Mouse (Mus musculus) liver, embryonic 12.5 days (tissue): ENCODE measurements around the gene Clmp. TPM values are rescaled to one million over a fixed set of nuclear protein-coding genes. Genes with fewer than 3 reads are reported as not detected.

Source experiments
- ATAC-seq: fragments of 200-750 bp; cut with Nextera tagmentation; 2 replicates; pipeline ENCODE4 v1.8.0; 2017; ENCODE audit warnings: moderate number of reproducible peaks, mild to moderate bottlenecking, moderate library complexity
- H3K27ac ChIP-seq: fragments of 300-500 bp; sonication (generic); 2 replicates; pipeline ENCODE4 v1.5.1; 2016; ENCODE audit warnings: mild to moderate bottlenecking
- H3K27me3 ChIP-seq: fragments of 300-500 bp; sonication (generic); replicated peaks from 2 replicates; pipeline ENCODE4 v1.6.1; 2016; ENCODE audit warnings: mild to moderate bottlenecking, moderate library complexity
- H3K36me3 ChIP-seq: fragments of 300-500 bp; sonication (generic); 2 replicates; pipeline ENCODE4 v1.6.1; 2016; ENCODE audit warnings: mild to moderate bottlenecking, moderate library complexity
- H3K4me1 ChIP-seq: fragments of 300-500 bp; sonication (generic); 2 replicates; pipeline ENCODE4 v1.6.1; 2016
- H3K4me2 ChIP-seq: fragments of 300-500 bp; sonication (generic); 2 replicates; pipeline ENCODE4 v1.6.1; 2016; ENCODE audit warnings: mild to moderate bottlenecking, moderate library complexity
- H3K4me3 ChIP-seq: fragments of 300-500 bp; sonication (generic); 2 replicates; pipeline ENCODE4 v1.5.1; 2016; ENCODE audit warnings: mild to moderate bottlenecking, moderate library complexity
- H3K9ac ChIP-seq: fragments of 300-500 bp; sonication (generic); 2 replicates; pipeline ENCODE4 v1.6.1; 2016; ENCODE audit warnings: mild to moderate bottlenecking, moderate library complexity
- H3K9me3 ChIP-seq: fragments of 300-500 bp; sonication (generic); replicated peaks from 2 replicates; pipeline ENCODE4 v1.6.1; 2016; ENCODE audit warnings: mild to moderate bottlenecking, moderate library complexity
- WGBS: fragments of 180-500 bp; shearing (Covaris S2); methylation state at CpG from one replicate; pipeline ENCODE4 v1.1.7; 2016; ENCODE audit not compliant: insufficient replicate concordance; 5-methylcytosine and 5-hydroxymethylcytosine counted together
- polyA plus RNA-seq: library from polyadenylated mRNA; unstranded; fragments of >200 nt; fragmentation: Nextera tagmentation; extraction: Ambion mirVana; gene quantifications from 2 replicates; pipeline ENCODE4 v1.2.1, GENCODE M21; 2016

Gene Clmp
- polyA plus RNA-seq, 1 experiment from 2014 or later, result 4.1 TPM

DNA sequence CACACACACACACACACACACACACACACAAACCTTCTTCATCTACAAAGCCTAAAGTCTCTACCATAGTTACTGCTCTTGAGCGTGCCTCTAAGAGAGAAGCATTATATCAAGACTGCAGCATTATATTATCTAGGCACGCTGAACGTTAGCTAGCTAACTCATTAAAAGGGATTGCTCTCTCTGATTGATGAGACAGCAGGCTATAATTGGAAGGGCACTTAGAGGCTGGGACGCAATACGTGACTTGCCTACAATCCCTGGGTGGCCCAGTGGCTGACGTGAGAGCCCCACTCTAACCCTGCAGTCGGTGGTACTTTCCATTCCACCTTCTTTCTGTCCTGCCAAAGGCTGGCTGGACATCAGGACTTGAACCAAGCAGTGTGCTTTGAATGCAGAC is 35.1 kb downstream of the Clmp start:
- Histone ChIP-seq H3K27me3 (0 out of 2 replicates have a peak, but pooled peaks cover 3% of the 10 kb centered on the region), H3K36me3 (no peaks in the 10 kb centered on the region), H3K27ac (no peak overlapping the region), H3K4me1 (no peaks in the 10 kb centered on the region), H3K4me2 (no peak overlapping the region), H3K9ac (no peak overlapping the region), H3K4me3 (no peak overlapping the region), H3K9me3 (no peaks in the 10 kb centered on the region)
- no peak for ATAC-seq
- WGBS, result 73% methylated on average over 7 of the region's 7 CpGs

DNA sequence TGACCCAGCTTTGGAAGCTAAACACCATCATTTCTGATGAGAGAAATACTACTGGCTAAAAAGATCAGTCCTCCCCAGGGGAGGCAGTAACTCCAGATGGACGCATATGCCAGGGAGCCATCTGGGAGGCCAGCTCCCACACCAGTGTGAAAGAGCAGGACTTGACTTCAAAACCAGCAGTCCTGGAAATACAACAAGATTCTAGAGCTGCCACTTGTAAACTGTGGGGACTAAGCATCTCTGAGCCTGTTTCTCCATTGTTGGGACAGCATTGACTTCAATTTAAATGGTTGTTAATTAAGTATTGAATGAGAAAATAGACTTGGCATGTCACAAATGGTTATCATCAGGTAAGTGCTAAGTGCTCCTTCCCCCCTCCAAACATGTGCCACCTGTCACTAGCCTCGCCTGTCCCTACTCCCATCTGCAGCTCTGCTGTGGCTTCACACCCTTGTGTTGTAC is 37.6 kb downstream of the Clmp start:
- Histone ChIP-seq H3K27me3 (0 out of 2 replicates have a peak, but pooled peaks cover 3% of the 10 kb centered on the region), H3K36me3 (no peaks in the 10 kb centered on the region), H3K9me3 (no peaks in the 10 kb centered on the region), H3K4me3 (no peak overlapping the region), H3K9ac (no peak overlapping the region), H3K4me2 (no peak overlapping the region), H3K27ac (no peak overlapping the region), H3K4me1 (no peaks in the 10 kb centered on the region)
- no peak for ATAC-seq
- 50% methylated on average over 2 of the region's 2 CpGs for WGBS

DNA sequence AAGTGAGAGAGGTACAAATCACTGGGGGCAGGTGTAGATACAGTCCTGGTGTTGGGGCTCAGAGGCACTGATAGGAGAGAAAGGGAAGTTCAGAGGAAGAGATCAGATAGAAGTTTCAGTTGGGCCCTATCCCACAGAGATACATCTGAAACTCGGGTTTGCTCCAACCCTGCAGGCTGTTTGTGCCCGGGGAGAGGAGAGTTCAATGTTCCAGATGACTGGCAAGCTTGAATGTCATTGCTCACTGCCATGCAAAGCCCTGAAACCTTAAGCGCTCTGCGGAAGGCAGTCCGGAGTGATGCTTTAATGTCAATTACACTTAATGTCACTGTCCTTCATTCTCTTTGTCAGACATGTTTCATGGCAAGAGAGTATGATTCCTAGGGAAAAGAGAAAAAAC is 39.2 kb downstream of the Clmp start:
- no peak overlapping the region for H3K4me2 ChIP-seq
- no peak for ATAC-seq
- no peak overlapping the region for H3K9ac ChIP-seq
- H3K27ac ChIP-seq, result no peak overlapping the region
- no peaks in the 10 kb centered on the region for H3K27me3 ChIP-seq
- WGBS, result 62% methylated on average over 5 of the region's 5 CpGs
- H3K9me3 ChIP-seq, result no peaks in the 10 kb centered on the region
- no peaks in the 10 kb centered on the region for H3K4me1 ChIP-seq
- H3K36me3 ChIP-seq, result no peaks in the 10 kb centered on the region
- no peak overlapping the region for H3K4me3 ChIP-seq

DNA sequence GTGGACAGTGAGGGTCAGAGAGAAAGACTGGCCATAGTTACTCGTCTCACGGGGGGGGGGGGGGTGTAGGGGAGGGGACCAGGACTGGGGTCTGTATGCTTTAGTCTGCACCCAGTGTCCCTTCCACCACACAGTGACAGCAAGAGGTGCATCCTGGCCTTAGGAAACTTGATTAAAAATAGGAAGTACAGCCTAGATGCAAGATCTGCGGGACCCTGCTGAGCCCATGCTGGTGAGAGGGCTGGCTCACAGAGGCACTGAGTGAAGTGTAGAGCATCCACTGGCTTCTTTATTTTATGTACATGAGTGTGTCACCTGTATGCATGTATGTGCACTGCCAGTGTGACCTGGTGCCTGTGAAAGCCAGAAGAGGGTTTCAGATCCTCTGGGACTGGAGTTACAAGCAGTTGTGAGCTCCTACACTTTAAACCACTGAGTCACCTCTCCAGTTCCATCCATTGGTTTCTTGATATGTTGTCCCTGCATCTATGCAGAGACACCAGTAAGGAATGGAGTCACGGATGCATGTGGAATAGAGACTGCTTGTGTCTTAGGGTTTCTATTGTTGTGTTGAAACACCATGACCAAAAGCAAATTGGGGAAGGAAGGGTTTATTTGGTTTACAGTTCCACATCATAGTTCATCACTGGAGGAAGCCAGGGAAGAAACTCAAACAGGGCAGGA is 41.5 kb downstream of the Clmp start:
- no peaks in the 10 kb centered on the region for H3K9me3 ChIP-seq
- no peak overlapping the region for H3K9ac ChIP-seq
- no peak overlapping the region for H3K27ac ChIP-seq
- no peaks in the 10 kb centered on the region for H3K4me1 ChIP-seq
- no peak overlapping the region for H3K4me2 ChIP-seq
- H3K27me3 ChIP-seq, result peaks cover 14% of the 10 kb centered on the region; the same call in 1 of the 2 replicates
- WGBS, result 75% methylated on average over 3 of the region's 4 CpGs
- ATAC-seq, result no peak
- no peak overlapping the region for H3K4me3 ChIP-seq
- H3K36me3 ChIP-seq, result no peaks in the 10 kb centered on the region

DNA sequence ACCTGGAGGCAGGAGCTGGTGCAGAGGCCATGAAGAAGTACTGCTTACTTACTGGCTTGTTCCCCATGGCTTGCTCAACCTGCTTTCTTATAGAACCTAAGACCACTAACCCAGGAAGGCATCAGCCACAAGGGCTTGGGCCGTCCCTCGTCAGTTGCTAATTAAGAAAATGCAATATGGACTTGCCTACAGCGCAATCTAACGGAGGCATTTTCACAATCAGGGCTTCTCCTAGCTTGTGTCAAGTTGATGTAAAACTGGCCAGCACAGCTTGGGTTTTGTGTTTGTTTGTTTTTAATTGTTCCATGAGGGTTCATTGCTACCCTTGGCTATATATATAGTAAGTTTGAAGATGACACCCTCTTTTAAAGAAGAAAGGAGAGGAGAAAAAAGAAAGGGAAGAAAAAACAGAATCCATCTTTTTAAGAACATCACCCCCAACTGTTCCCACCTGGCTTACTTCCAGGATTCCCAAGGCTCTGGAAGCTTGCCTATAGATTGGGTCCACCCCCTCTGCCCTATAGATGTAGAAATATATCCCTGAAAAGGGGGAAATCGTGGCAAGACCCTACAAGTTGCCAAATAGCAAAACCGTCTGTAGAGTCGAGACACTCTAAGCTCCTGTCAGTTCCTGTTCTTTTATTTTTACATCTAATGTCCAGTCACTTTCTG is 42.2 kb downstream of the Clmp start:
- no peaks in the 10 kb centered on the region for H3K4me1 ChIP-seq
- ATAC-seq, result no peak
- H3K36me3 ChIP-seq, result no peaks in the 10 kb centered on the region
- H3K4me3 ChIP-seq, result no peak overlapping the region
- H3K9ac ChIP-seq, result no peak overlapping the region
- peaks cover 14% of the 10 kb centered on the region; the same call in 1 of the 2 replicates for H3K27me3 ChIP-seq
- H3K27ac ChIP-seq, result no peak overlapping the region
- no peak overlapping the region for H3K4me2 ChIP-seq
- 58% methylated on average over 7 of the region's 7 CpGs for WGBS
- H3K9me3 ChIP-seq, result no peaks in the 10 kb centered on the region

DNA sequence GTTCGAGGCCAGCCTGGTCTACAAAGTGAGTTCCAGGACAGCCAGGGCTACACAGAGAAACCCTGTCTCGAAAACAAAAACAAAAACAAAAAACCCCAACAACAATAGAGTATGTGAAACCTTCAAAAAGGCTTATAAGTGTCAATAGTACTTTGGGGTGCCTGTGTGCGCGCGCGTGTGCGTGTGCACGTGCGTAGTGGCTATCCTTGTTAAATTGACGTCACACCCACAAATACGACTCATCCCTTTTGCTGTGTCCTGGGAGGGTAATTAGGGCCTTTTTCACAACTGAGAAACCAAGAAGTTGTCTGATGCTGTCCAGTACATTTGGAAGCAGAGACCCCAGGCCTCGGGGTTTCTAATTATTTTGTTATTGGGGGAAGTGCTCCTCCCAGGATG is 44.5 kb downstream of the Clmp start:
- Histone ChIP-seq H3K27ac (peak overlapping the region; percentile 27; the same call in 1 of the 2 replicates), H3K4me1 (no peaks in the 10 kb centered on the region)
- no peak for ATAC-seq

DNA sequence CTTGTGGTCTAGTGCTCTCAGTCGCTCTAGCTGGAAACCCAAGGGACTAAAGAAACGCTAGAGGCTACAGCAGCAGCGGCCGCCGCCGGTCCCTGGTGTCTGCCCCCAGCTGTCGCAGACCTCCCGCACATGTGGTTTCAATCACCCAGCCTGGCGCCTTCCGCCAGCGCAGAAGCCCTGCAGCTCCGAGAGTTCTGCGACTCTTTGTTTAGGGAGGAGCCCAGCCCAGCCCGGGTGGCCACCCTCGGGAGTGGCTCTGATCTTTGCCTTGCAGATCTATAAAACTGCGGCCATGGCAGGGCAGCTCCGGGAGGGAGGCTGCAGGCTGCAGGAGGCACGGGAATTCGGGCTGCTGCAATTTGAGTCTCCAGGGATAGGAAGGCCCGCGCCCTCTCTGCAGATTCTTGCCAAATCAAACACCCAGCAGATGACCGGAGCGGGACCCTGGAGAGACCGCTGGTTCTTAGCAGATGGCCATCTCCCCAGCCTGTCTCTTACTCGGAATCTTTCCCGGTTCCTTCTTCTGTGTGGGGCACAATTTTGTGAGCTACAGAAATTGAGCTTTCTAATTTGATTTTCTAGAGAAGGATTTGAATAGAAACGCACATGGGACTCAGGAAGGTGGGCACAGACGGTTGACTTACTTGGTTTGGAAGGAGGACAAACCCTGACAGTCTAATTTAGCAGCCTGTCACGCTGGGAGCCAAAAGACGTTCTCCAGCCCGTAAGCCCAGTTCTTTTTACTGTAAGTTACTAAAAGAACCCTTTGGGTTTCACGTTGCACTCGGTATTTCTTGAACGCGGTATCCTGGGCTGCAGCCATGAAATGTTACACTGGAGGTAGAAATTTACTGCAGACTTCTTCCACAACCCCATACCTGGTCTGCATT is 45.2 kb downstream of the Clmp start:
- Histone ChIP-seq H3K27me3 (peaks cover 14% of the 10 kb centered on the region; the same call in 1 of the 2 replicates), H3K36me3 (no peaks in the 10 kb centered on the region), H3K27ac (peak overlapping the region; percentile 27), H3K4me3 (peak overlapping the region; percentile 28), H3K9ac (no peak overlapping the region), H3K4me2 (peak overlapping the region; percentile 53), H3K9me3 (no peaks in the 10 kb centered on the region), H3K4me1 (no peaks in the 10 kb centered on the region)
- peak; percentile 44; the same call in 1 of the 2 replicates for ATAC-seq
- under 1% methylated on average over 35 of the region's 35 CpGs for WGBS

More for the DNA sequence above, 44.5 kb downstream of the Clmp start:
- Histone ChIP-seq H3K27me3 (peaks cover 14% of the 10 kb centered on the region; the same call in 1 of the 2 replicates), H3K4me3 (peak overlapping the region; percentile 28; the same call in 1 of the 2 replicates), H3K9me3 (no peaks in the 10 kb centered on the region), H3K4me2 (peak overlapping the region; percentile 53), H3K9ac (no peak overlapping the region), H3K36me3 (no peaks in the 10 kb centered on the region)
- WGBS, result 67% methylated on average over 12 of the region's 12 CpGs

DNA sequence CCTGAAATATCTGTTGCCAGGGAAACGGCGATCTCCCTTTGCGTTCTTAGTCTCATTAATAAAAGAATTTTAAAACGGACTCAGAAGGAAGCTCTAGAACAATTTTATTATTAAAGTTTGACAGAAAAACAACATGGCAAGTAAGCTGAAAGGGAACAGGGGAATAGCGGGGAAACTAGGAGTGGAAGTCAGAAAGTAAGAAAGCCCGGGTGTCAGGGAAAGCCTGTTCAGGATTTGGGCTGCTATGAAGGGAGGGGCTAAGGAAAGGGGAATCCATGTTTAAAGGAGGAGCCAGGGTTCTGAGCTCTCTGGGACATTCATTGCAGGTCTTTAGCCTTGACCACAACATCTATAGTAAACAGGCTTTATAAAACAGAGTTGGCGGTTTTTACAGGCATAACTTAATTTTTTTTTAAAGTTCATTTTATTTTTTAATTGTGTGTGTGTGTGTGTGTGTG is 45.9 kb downstream of the Clmp start:
- Histone ChIP-seq H3K4me2 (peak overlapping the region; percentile 53), H3K27me3 (peaks cover 14% of the 10 kb centered on the region; the same call in 1 of the 2 replicates), H3K27ac (no peak overlapping the region), H3K4me1 (no peaks in the 10 kb centered on the region), H3K36me3 (no peaks in the 10 kb centered on the region), H3K9ac (no peak overlapping the region), H3K4me3 (peak overlapping the region; percentile 28), H3K9me3 (no peaks in the 10 kb centered on the region)
- ATAC-seq, result no peak
- 18% methylated on average over 7 of the region's 7 CpGs for WGBS

DNA sequence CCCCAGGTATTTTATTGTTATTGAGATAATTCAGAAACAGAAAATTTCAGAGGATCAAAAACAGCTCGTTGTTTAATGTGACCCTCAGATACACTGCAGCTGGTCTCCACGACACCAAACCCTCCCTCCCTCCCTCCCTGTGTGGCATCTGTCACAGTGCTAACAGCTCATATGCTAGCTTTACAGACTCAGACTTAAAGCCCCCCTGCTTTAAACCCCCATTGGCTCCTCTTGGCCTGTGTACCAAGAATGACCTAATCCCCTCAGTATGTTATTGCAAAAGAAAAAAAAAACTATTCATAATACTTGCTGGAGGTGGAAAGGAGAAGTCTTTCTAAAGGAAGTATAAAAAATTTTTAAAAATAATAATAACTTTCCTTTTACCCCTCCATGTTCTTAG is 46.5 kb downstream of the Clmp start:
- Histone ChIP-seq H3K4me1 (no peaks in the 10 kb centered on the region), H3K36me3 (no peaks in the 10 kb centered on the region), H3K4me2 (no peak overlapping the region), H3K27me3 (peaks cover 14% of the 10 kb centered on the region; the same call in 1 of the 2 replicates), H3K9ac (no peak overlapping the region), H3K27ac (no peak overlapping the region), H3K9me3 (no peaks in the 10 kb centered on the region), H3K4me3 (no peak overlapping the region)
- ATAC-seq, result no peak
- 46% methylated on average over 2 of the region's 2 CpGs for WGBS

DNA sequence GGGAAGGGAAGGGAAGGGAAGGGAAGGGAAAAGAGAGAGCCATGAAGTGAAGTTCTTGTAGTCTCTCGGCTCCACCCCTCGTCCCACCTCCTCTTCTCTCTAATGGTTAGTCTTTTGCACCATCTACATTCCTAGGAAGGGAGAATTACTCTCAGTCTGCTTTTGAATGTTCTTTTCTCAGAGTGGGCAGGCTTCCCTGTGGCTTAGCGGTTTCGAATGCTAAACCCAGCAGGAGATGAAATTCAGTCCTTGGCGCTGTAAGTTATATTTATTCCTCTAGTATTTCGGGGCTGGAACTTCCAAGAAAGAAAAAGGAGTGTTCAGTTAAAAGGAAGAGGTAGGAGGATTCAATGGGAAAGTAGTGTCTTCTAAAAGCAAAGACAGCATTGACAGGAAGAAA is 51.4 kb downstream of the Clmp start:
- 66% methylated on average over 6 of the region's 6 CpGs for WGBS
- ATAC-seq, result no peak

DNA sequence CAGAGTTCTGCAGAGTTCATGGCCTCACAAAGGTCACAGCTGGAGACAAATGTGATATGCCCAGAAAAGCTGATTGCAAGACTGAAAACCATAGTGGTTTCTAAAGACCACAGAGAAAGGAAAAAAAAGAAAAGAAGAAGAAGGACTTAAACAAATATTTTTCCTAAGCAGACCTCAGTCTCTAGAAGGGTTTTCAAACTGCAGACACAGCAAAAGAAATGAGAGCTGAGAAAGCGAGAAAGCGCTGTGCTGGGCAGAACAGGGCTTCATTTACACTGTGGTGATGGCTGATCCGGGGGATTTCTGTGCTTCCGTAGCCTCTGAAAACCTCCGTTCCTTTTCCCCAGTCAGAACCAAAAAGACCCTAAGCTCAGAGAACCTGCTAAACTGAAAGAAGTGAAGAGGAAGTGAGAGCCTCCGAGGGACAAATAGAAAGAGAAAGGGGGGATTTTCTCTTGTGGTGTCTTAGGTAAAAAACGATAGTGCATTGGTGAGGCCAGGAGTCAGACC is 57.8 kb downstream of the Clmp start:
- 0 out of 2 replicates have a peak overlapping the region, but pooled peaks have one; percentile 10 for H3K4me2 ChIP-seq
- no peak overlapping the region for H3K4me3 ChIP-seq
- H3K36me3 ChIP-seq, result no peaks in the 10 kb centered on the region
- 33% methylated on average over 7 of the region's 7 CpGs for WGBS
- ATAC-seq, result no peak
- H3K4me1 ChIP-seq, result peaks cover 9% of the 10 kb centered on the region; the same call in 1 of the 2 replicates
- no peak overlapping the region for H3K27ac ChIP-seq
- H3K9ac ChIP-seq, result no peak overlapping the region
- H3K27me3 ChIP-seq, result no peaks in the 10 kb centered on the region
- no peaks in the 10 kb centered on the region for H3K9me3 ChIP-seq

More for the DNA sequence above, 51.4 kb downstream of the Clmp start:
- Histone ChIP-seq H3K27ac (no peak overlapping the region), H3K36me3 (no peaks in the 10 kb centered on the region), H3K4me3 (no peak overlapping the region), H3K9me3 (no peaks in the 10 kb centered on the region), H3K4me1 (no peaks in the 10 kb centered on the region), H3K9ac (no peak overlapping the region), H3K27me3 (no peaks in the 10 kb centered on the region), H3K4me2 (no peak overlapping the region)
